Mouse (Mus musculus): ENCODE measurements around the gene Rsph1. TPM values are rescaled to one million over a fixed set of nuclear protein-coding genes. Genes with fewer than 3 reads are reported as not detected.
A peak's percentile ranks its signal among the peaks of the same experiment; 100 is the strongest.

Gene Rsph1
- polyA plus RNA-seq, 1 experiment from 2014 or later, result 0.46 TPM

- Histone ChIP-seq H3K36me3 (no peaks in the 10 kb centered on the region), H3K9ac (no peak overlapping the region), H3K4me1 (no peaks in the 10 kb centered on the region), H3K4me3 (no peak overlapping the region), H3K4me2 (no peak overlapping the region), H3K9me3 (no peaks in the 10 kb centered on the region), H3K27ac (no peak overlapping the region), H3K27me3 (no peaks in the 10 kb centered on the region)
- no peak for ATAC-seq (ENCODE audit: insufficient number of reproducible peaks, insufficient read depth, low FRiP score, low TSS enrichment, low read depth)
- 64% methylated on average over 6 of the region's 6 CpGs for WGBS
Measured at GRCm38 (mm10) chr17:31315993-31316392, 38.8 kb upstream of the Rsph1 start.

- no peak for ATAC-seq (ENCODE audit: insufficient number of reproducible peaks, insufficient read depth, low FRiP score, low TSS enrichment, low read depth)
- no peak overlapping the region for H3K4me2 ChIP-seq
- 34% methylated on average over 13 of the region's 13 CpGs for WGBS
- no peaks in the 10 kb centered on the region for H3K36me3 ChIP-seq
- no peaks in the 10 kb centered on the region for H3K4me1 ChIP-seq
- H3K27ac ChIP-seq, result no peak overlapping the region
- no peak overlapping the region for H3K4me3 ChIP-seq
- H3K9ac ChIP-seq, result 0 out of 2 replicates have a peak overlapping the region, but pooled peaks have one; percentile 6
- H3K27me3 ChIP-seq, result no peaks in the 10 kb centered on the region
- H3K9me3 ChIP-seq, result no peaks in the 10 kb centered on the region
Measured at GRCm38 (mm10) chr17:31315046-31315792, 38.0 kb upstream of the Rsph1 start.

GRCm38 (mm10) chr17:31312648-31313047, 35.5 kb upstream of the Rsph1 start:
- Histone ChIP-seq H3K9ac (no peak overlapping the region), H3K27ac (no peak overlapping the region), H3K4me2 (no peak overlapping the region), H3K27me3 (no peaks in the 10 kb centered on the region), H3K36me3 (no peaks in the 10 kb centered on the region), H3K4me1 (peaks cover 13% of the 10 kb centered on the region), H3K9me3 (no peaks in the 10 kb centered on the region), H3K4me3 (no peak overlapping the region)
- 66% methylated on average over 10 of the region's 10 CpGs for WGBS
- no peak for ATAC-seq (ENCODE audit: insufficient number of reproducible peaks, insufficient read depth, low FRiP score, low TSS enrichment, low read depth)

DNA sequence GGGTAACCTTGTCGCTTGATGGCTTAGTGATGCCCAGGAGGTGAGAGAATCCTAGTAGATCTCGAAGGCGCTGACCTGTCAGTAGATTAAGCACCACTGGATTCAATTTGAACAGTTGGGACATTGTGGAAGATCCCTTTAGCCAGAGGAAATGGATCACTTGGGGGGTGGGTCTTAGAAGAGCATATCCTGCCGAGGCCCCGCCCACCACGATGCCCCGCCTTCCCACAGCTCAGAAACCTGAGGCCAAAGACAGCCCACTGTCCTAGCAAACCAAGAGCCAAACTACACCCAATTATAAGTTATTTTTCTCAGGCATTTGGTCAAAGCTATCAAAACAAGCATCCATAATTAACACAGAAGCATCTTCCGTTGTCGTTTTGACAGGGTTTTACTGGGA, 33.9 kb upstream of the Rsph1 start:
- H3K27me3 ChIP-seq, result no peaks in the 10 kb centered on the region
- H3K36me3 ChIP-seq, result no peaks in the 10 kb centered on the region
- no peak for ATAC-seq (ENCODE audit: insufficient number of reproducible peaks, insufficient read depth, low FRiP score, low TSS enrichment, low read depth)
- WGBS, result 82% methylated on average over 9 of the region's 9 CpGs
- no peak overlapping the region for H3K4me3 ChIP-seq
- no peak overlapping the region for H3K9ac ChIP-seq
- peaks cover 13% of the 10 kb centered on the region for H3K4me1 ChIP-seq
- no peak overlapping the region for H3K4me2 ChIP-seq
- no peaks in the 10 kb centered on the region for H3K9me3 ChIP-seq
- no peak overlapping the region for H3K27ac ChIP-seq

- WGBS, result 23% methylated on average over 6 of the region's 6 CpGs
- Histone ChIP-seq H3K4me3 (no peak overlapping the region), H3K4me2 (no peak overlapping the region), H3K36me3 (no peaks in the 10 kb centered on the region), H3K9me3 (no peaks in the 10 kb centered on the region), H3K27ac (no peak overlapping the region), H3K27me3 (no peaks in the 10 kb centered on the region), H3K4me1 (peaks cover 13% of the 10 kb centered on the region), H3K9ac (no peak overlapping the region)
- ATAC-seq (ENCODE audit: insufficient number of reproducible peaks, insufficient read depth, low FRiP score, low TSS enrichment, low read depth), result no peak
Measured at GRCm38 (mm10) chr17:31309281-31309793, 32.2 kb upstream of the Rsph1 start.

DNA sequence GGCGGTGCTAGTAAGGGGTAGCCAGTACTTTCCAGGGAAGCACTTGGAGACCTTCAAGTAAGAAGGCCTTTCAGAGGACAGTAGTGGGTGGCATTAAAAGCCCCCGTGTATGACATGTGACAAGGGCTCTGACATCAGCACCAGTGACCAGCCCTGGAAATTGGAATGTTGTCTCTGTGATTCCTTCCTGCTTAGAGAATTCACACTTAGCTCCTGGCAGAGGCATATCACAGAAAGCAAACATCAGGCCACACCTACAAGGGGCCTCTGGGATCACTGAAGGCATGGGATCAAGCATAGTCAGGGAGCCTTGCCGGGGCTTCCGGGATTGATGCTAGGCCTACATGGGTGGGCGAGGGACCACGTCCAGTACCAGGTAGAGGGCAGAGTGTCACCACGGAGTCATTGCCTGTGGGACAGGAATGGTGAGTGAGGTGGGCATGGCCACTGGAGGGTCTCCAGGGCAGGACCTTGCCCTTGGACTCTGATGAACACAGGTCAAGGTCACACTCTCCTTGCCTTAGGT, 31.2 kb upstream of the Rsph1 start:
- no peak for ATAC-seq (ENCODE audit: insufficient number of reproducible peaks, insufficient read depth, low FRiP score, low TSS enrichment, low read depth)
- no peak overlapping the region for H3K27ac ChIP-seq

GRCm38 (mm10) chr17:31307756-31308155, 30.6 kb upstream of the Rsph1 start:
- Histone ChIP-seq H3K4me2 (no peak overlapping the region), H3K9ac (no peak overlapping the region), H3K4me3 (no peak overlapping the region), H3K9me3 (no peaks in the 10 kb centered on the region), H3K36me3 (no peaks in the 10 kb centered on the region), H3K27ac (no peak overlapping the region), H3K4me1 (peaks cover 13% of the 10 kb centered on the region), H3K27me3 (no peaks in the 10 kb centered on the region)
- WGBS, result 69% methylated on average over 3 of the region's 3 CpGs
- no peak for ATAC-seq (ENCODE audit: insufficient number of reproducible peaks, insufficient read depth, low FRiP score, low TSS enrichment, low read depth)

More for the DNA sequence above, 31.2 kb upstream of the Rsph1 start:
- WGBS, result 91% methylated on average over 7 of the region's 7 CpGs
- Histone ChIP-seq H3K4me1 (peaks cover 13% of the 10 kb centered on the region), H3K9ac (no peak overlapping the region), H3K27me3 (no peaks in the 10 kb centered on the region), H3K9me3 (no peaks in the 10 kb centered on the region), H3K4me3 (no peak overlapping the region), H3K4me2 (no peak overlapping the region), H3K36me3 (no peaks in the 10 kb centered on the region)

DNA sequence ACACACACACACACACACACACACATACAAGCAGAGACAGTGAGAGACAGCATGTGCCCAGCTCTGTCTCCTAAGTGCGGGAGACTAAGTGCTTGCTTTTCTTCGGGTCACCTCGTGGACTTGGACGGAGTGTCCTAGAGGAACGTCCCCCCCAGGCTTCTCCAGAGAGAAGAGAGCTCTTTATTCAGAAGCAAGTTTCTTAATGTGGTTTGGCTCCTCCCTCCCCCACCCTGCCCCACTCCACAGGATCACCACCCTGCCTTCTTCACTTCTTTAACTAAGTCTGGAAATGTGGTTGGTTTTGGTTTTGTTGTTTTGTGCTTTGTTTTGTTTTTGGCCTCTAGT, 28.6 kb upstream of the Rsph1 start:
- H3K9ac ChIP-seq, result no peak overlapping the region
- H3K9me3 ChIP-seq, result no peaks in the 10 kb centered on the region
- no peaks in the 10 kb centered on the region for H3K27me3 ChIP-seq
- no peak overlapping the region for H3K4me2 ChIP-seq
- peaks cover 13% of the 10 kb centered on the region for H3K4me1 ChIP-seq
- no peak overlapping the region for H3K27ac ChIP-seq
- ATAC-seq (ENCODE audit: insufficient number of reproducible peaks, insufficient read depth, low FRiP score, low TSS enrichment, low read depth), result no peak
- no peak overlapping the region for H3K4me3 ChIP-seq
- 27% methylated on average over 5 of the region's 5 CpGs for WGBS
- H3K36me3 ChIP-seq, result no peaks in the 10 kb centered on the region

- WGBS, result 30% methylated on average over 12 of the region's 12 CpGs
- Histone ChIP-seq H3K4me2 (no peak overlapping the region), H3K9ac (no peak overlapping the region), H3K9me3 (no peaks in the 10 kb centered on the region), H3K27me3 (no peaks in the 10 kb centered on the region), H3K4me3 (no peak overlapping the region), H3K27ac (no peak overlapping the region), H3K4me1 (peaks cover 13% of the 10 kb centered on the region), H3K36me3 (no peaks in the 10 kb centered on the region)
- ATAC-seq (ENCODE audit: insufficient number of reproducible peaks, insufficient read depth, low FRiP score, low TSS enrichment, low read depth), result 0 out of 2 replicates have a peak, but pooled peaks have one; percentile 18
Measured at GRCm38 (mm10) chr17:31304895-31305775, 28.0 kb upstream of the Rsph1 start.

DNA sequence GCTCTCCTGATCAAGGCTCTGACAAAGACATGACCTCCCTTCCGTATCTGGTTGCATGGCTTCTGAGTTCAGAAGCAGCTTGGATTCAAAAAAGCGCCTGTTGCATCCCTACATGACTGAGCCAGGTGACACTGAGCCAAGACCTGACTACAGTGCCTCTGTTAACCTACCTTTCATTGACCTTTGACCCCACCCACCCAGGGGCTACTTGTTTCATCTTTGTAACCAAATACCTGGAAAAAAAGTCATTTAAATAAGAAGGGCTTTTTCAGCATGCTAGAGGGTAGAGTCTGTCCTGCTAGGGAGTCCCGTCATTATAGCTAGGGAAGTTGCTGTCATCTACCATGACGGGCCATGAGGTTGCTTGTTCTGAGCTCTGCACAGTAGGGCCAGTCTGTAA, 26.2 kb upstream of the Rsph1 start:
- Histone ChIP-seq H3K4me3 (no peak overlapping the region), H3K27ac (no peak overlapping the region), H3K36me3 (no peaks in the 10 kb centered on the region), H3K4me2 (no peak overlapping the region), H3K4me1 (peaks cover 4% of the 10 kb centered on the region; the same call in 1 of the 2 replicates), H3K27me3 (no peaks in the 10 kb centered on the region), H3K9me3 (no peaks in the 10 kb centered on the region), H3K9ac (no peak overlapping the region)
- no peak for ATAC-seq (ENCODE audit: insufficient number of reproducible peaks, insufficient read depth, low FRiP score, low TSS enrichment, low read depth)
- 71% methylated on average over 4 of the region's 4 CpGs for WGBS

GRCm38 (mm10) chr17:31300736-31301135, 23.6 kb upstream of the Rsph1 start:
- H3K4me1 ChIP-seq, result peaks cover 20% of the 10 kb centered on the region
- no peak overlapping the region for H3K27ac ChIP-seq
- 74% methylated on average over 3 of the region's 3 CpGs for WGBS
- ATAC-seq (ENCODE audit: insufficient number of reproducible peaks, insufficient read depth, low FRiP score, low TSS enrichment, low read depth), result no peak
- H3K36me3 ChIP-seq, result no peaks in the 10 kb centered on the region
- H3K4me2 ChIP-seq, result no peak overlapping the region
- no peak overlapping the region for H3K4me3 ChIP-seq
- peaks cover 23% of the 10 kb centered on the region for H3K27me3 ChIP-seq
- H3K9ac ChIP-seq, result no peak overlapping the region
- no peaks in the 10 kb centered on the region for H3K9me3 ChIP-seq

Measured in embryonic facial prominence, embryonic 13.5 days (tissue).